Mouse (Mus musculus) kidney, adult 2 months (tissue): ENCODE results near the gene Slco1a6.

ENCODE experiments used
- CTCF ChIP-seq: fragments of 200-500 bp; conservative IDR thresholded peaks from 2 replicates; pipeline ENCODE4 v1.5.1; 2011; ENCODE audit warnings: low read depth, mild to moderate bottlenecking, control low read depth, low read length, moderate library complexity, mixed read lengths; ENCODE audit not compliant: insufficient read depth, insufficient read length
- POLR2A ChIP-seq: fragments of 200-500 bp; IDR thresholded peaks from one replicate; pipeline ENCODE4 v1.6.1; 2011; ENCODE audit warnings: low read depth, low read length, control low read depth

GRCm38 (mm10) chr6:142111667-142112305 is 96.5 kb downstream of the Slco1a6 start:
- TF ChIP-seq POLR2A, result no peak
- TF ChIP-seq CTCF, result no peak
